Mouse (Mus musculus) cortical plate, adult 2 months (tissue): Measurements from ENCODE around the gene Fermt3. TPM values are rescaled to one million over a fixed set of nuclear protein-coding genes. Genes with fewer than 3 reads are reported as not detected.

ENCODE experiments used
- H3K27ac ChIP-seq: fragments of 200-500 bp; 2 replicates; pipeline ENCODE4 v1.5.1; 2012; ENCODE audit warnings: low read length, control low read depth, inconsistent platforms; ENCODE audit not compliant: insufficient read depth
- H3K4me1 ChIP-seq: fragments of 200-500 bp; 2 replicates; pipeline ENCODE4 v1.6.1; 2011; ENCODE audit warnings: low read length; ENCODE audit not compliant: control insufficient read depth, insufficient read depth
- H3K4me3 ChIP-seq: fragments of 200-500 bp; 2 replicates; pipeline ENCODE4 v1.5.1; 2011; ENCODE audit warnings: mild to moderate bottlenecking, low read length, control low read depth; ENCODE audit not compliant: insufficient read depth
- CTCF ChIP-seq: fragments of 200-500 bp; IDR thresholded peaks from 2 replicates; pipeline ENCODE4 v1.5.1; 2011; ENCODE audit warnings: mild to moderate bottlenecking, control low read depth, low read length; ENCODE audit not compliant: insufficient read depth; ENCODE audit errors: extremely low read depth
- POLR2A ChIP-seq: fragments of 200-500 bp; IDR thresholded peaks from 2 replicates; pipeline ENCODE4 v1.6.1; 2011; ENCODE audit warnings: mild to moderate bottlenecking, low read length, control low read depth; ENCODE audit not compliant: insufficient read depth; ENCODE audit errors: extremely low read depth
- polyA plus RNA-seq: library from polyadenylated mRNA; depleted of rRNA; stranded (reverse); fragments of >200 nt; gene quantifications from 2 replicates; pipeline ENCODE4 v1.2.3, GENCODE M21; 2012

Gene Fermt3
- polyA plus RNA-seq, 1 experiment: 6.0 TPM

DNA sequence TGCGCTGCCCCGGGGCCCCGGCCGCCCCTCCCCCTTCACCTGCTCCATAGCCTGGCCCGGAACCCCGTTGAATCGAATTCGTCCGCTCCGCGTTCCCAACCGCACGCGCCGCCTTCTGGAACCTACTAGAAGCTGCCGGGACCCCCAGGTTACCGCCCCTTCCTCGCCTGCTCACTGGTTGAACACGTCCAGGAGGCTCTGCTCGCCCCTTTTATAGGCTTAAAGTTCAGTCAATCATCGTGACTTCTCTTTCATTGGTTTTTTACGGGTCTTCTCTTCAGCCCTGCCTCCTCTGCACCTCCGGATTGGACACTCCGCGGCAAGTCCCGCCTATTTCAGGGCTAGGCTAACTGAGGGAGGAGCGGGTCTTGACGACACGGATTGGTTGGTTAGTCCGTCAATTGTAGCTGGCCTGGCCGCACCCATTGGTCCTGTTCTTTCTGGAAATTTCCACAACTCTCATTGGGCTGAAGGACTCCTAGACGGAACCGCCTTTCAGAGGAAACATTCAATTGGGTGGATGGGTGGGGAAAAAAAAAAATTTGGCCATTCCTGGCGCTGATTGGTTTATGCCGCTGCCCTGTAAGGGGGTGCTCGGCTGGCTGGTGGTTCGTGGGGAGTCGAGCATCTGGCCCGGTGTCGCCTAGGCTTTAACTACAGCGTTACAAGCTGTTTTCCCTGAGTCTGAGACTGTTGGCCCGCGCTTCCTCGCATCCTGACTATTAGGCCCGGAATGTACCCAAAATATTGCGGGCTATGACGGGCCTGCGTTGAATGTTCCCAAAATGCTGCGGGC lies 20.8 kb upstream of the Fermt3 start, which contains the start of gene Stip1:
Gene Stip1 (minus strand): TSS at position 127 of the 796 bp plus-strand sequence.
- no peak for TF ChIP-seq CTCF
- TF ChIP-seq POLR2A: peak; percentile 98
- Histone ChIP-seq H3K4me1 (peaks cover 3% of the 10 kb centered on the region), H3K4me3 (peak within 1 kb of the TSS; percentile 57)

DNA sequence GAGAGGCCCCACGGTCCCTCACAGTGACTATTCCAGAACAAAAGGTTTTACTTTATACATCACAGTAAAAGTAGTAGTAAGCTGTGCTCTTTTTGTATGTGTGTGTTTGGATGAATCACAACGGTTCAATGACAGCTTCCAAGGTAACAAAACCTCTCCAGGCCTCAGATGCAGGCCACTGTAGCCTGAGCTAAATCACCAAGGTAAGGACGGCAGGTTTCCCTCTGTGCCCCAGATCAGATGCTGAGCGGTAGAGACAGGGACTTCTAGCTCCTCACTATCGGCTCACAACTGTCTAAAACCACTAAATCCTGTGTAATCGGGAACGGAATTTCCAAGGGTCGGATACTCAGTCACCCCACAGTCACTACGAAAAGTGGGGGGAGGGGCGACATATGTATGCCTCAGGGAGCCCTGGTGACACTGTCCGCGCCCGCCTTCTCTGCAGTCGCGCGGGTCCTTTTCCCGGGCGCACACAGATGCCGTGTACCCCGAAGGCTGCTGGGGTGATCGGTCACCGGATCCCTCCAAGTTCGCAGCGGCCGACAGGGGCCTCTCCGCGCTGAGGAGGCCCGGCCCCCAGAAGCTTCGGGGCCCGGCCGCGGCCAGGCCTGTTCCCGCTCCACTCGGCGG lies 19.9 kb upstream of the Fermt3 start:
- TF ChIP-seq CTCF: no peak
- no peak for TF ChIP-seq POLR2A
- Histone ChIP-seq H3K27ac (no peak overlapping the region), H3K4me3 (peak overlapping the region; percentile 57), H3K4me1 (peaks cover 3% of the 10 kb centered on the region)

More for the DNA sequence above, 20.8 kb upstream of the Fermt3 start, which contains the start of gene Stip1:
- H3K27ac ChIP-seq: peak within 1 kb of the TSS; percentile 72

DNA sequence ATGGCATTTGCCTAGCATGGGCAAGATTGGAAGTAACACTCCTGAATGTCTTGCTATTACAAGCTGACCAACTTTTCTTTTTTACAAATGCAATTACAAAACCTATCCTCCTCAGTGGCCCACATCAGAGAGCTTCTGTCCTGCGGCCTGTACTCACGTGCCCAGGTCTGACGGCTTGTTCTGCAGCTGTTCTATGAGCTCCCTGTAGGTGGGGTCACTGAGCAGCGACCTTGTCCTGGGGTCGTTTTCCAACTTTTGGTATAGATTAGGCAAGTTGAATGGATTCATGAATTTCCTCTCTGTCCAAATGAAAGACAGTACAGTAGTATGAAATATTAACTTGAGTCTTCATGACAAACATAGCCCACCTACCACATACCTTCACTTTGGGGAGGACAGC lies 14.7 kb upstream of the Fermt3 start:
- TF ChIP-seq CTCF (no peak), POLR2A (no peak)
- no peak overlapping the region for H3K27ac ChIP-seq
- no peak overlapping the region for H3K4me3 ChIP-seq
- peaks cover 6% of the 10 kb centered on the region for H3K4me1 ChIP-seq

DNA sequence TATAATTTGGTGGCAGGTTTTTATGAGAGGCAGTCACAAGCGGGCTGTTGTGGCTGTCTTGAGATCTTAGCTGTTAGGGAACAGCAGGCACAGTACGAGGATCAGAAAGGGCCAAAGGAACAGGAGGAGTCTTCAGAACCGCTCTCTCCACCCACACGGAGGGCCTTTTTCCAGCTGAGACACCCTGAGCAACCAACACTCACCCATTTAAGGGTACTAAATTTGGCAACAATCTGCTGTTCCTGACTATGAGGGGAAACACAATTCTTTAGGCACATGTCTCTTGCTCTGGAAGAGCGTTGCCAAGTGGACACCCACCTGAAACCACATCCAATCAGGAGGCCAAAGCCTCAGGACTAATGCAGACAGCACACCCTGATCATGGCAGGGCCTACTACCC lies 10.3 kb upstream of the Fermt3 start:
- Histone ChIP-seq H3K4me3 (no peak overlapping the region), H3K27ac (no peak overlapping the region), H3K4me1 (peaks cover 3% of the 10 kb centered on the region)
- TF ChIP-seq POLR2A: no peak
- TF ChIP-seq CTCF: no peak

DNA sequence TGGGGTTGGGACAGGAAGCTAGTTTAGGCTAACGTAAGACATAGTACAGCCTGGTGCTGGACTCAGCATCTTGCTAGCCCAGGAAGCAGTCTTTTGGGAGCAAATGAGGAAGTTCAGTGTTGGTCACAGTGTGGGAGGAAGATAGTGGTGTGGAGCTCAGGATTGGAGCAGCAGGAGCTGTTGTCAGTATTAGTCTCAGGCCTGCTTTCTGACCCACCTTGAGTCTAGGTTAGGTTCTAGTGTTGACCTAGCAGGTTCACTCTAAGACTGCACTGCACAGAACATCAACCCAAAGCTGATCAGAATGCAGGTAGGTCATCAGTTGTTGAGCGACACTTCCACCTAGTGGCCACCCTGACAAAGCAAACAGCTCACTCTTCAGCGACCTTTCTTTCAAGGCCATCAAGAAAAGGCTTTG lies 964 bp upstream of the Fermt3 start:
- TF ChIP-seq POLR2A (no peak), CTCF (peak; percentile 66)
- no peak overlapping the region for H3K4me3 ChIP-seq
- no peak overlapping the region for H3K27ac ChIP-seq
- no peaks in the 10 kb centered on the region for H3K4me1 ChIP-seq

DNA sequence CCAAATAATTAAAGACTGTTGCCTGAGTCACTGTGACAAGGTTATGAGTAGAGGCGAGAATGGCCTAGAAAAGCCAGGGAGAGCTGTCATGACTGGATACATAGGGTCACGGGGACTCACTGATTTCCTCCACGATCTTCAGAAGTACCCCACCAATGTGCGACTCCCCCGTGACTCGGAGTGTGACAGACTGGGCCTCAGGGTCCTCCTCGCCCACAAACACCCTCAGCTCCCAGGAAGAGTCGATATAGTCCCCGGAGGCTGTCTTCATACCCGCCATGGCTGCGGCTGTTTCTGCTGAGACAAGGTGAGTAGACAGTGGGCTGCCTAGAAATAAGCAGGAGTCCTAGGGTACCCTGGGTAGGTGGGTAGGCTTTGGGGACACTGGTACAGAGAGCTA lies 723 bp downstream of the Fermt3 start:
- no peaks in the 10 kb centered on the region for H3K4me1 ChIP-seq
- peak overlapping the region; percentile 21; the same call in 1 of the 2 replicates for H3K27ac ChIP-seq
- no peak for TF ChIP-seq POLR2A
- TF ChIP-seq CTCF: no peak
- no peak overlapping the region for H3K4me3 ChIP-seq

DNA sequence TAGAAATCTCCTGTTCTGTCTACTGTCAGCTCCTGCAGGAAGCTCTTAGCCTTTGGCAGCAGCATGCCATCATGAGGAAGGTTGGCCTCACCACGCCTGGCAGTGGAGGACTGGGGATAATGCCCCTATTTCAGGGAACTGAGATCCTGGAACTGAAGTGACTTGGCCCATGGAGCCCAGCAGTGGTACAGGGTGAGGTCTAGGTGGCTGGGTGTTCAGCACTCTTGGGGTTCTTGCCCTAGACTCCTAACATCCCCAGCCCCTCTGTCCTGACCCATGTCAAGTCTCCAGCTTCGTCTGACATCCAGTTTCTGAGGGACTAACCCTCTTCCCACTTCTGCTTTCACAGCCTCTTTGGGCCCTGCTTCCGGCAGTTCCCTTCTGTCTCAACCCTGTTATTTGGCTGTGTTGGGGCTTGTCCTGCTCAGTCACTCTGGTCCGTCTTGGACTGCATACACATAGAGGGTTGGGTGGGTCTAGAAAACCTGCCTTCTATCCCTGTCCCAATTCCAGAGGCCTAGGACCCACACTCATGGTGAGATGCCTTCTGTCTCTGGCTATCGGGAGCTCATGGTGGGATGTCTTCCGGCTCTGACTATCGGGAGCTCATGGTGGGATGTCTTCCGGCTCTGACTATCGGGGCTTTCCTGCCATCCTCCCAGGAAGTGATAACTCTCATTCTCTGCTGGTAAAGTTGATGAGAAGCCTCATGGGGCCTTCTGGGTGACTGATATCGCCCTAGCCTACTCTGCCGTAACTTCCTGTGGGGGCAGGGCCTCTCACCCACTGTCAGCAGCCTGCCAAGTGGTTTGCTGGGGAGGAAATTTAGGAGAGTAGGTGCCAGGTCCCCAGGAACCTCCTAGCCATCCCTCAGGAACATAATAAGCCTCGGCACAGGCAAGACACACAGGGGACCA lies 1.5 kb downstream of the Fermt3 start:
- Histone ChIP-seq H3K4me3 (no peak overlapping the region), H3K27ac (0 out of 2 replicates have a peak overlapping the region, but pooled peaks have one; percentile 21), H3K4me1 (no peaks in the 10 kb centered on the region)
- TF ChIP-seq POLR2A (no peak), CTCF (no peak)

DNA sequence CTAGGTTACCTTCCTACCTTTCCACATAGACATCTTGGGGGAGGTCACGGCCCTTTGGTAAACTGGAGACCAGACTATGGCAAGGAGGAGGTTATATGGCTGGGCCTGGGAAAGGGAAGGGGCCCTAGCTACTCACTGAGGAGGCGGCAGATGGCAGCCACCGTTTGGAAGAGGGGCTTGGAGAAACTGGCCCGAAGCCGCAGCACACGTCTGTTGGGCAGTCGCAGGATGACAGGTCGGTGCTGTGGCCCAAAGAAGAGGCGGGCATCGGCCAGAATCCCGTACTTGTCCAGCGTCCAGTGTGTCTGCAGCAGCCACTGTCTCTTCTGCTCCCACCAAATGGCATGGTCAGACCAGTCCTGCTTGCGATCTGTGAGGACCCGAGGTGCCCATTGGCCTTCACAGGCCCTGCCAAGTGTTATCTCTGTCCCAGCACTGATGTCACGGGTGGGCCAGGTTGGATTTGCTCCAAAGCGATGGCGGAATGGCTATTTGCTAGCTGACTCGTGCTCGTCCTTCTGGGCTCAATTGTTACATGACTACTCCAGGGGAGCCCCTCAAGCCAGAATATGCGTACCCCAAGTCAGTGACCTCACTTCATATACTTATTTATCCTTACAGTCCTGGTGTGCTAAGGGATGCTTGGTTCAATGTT lies 4.7 kb downstream of the Fermt3 start:
- no peak overlapping the region for H3K27ac ChIP-seq
- H3K4me1 ChIP-seq: no peaks in the 10 kb centered on the region
- no peak for TF ChIP-seq CTCF
- TF ChIP-seq POLR2A: no peak
- no peak overlapping the region for H3K4me3 ChIP-seq

DNA sequence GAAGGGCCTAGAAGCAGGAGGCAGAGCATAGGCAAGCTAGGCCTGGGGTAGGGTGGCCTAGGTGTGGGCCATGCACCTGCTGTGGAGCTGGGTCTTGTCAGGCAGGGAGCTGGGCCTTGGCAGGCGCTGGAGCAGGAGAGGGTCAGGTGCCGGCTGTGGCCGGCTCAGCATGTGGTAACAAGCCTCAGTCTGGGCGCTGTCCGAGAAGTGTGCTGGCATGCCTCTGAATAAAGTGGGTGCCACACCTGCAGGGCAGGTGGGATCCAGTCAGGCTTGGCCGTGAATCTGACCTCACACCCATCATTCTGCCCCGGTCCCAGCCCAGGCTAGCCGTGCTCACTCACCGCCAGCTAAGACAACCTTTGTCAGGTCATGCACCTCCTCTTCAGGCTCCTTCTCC lies 5.3 kb downstream of the Fermt3 start:
- TF ChIP-seq CTCF (no peak), POLR2A (no peak)
- no peaks in the 10 kb centered on the region for H3K4me1 ChIP-seq
- no peak overlapping the region for H3K27ac ChIP-seq
- H3K4me3 ChIP-seq: no peak overlapping the region
